Mouse (Mus musculus) heart, postnatal 0 days (tissue): Measurements from ENCODE around the gene Tbxas1. TPM values are rescaled to one million over a fixed set of nuclear protein-coding genes. Genes with fewer than 3 reads are reported as not detected.

Experiments
- ATAC-seq: fragments of 200-750 bp; cut with Nextera tagmentation; 2 replicates; pipeline ENCODE4 v1.8.0; 2017; ENCODE audit warnings: low read depth, moderate number of reproducible peaks, moderate library complexity; ENCODE audit not compliant: insufficient read depth
- DNase-seq: peaks from one replicate; pipeline ENCODE4 v3.0.0-alpha.2; 2016; ENCODE audit warnings: low spot score
- H3K27ac ChIP-seq: fragments of 300-500 bp; sonication (generic); 2 replicates; pipeline ENCODE4 v1.5.1; 2014; ENCODE audit warnings: low read depth, mild to moderate bottlenecking
- H3K27me3 ChIP-seq: fragments of 300-500 bp; sonication (generic); 2 replicates; pipeline ENCODE4 v1.6.1; 2014; ENCODE audit warnings: low read length, mixed read lengths; ENCODE audit not compliant: control insufficient read depth, insufficient read depth
- H3K36me3 ChIP-seq: fragments of 300-500 bp; sonication (generic); replicated peaks from 2 replicates; pipeline ENCODE4 v1.6.1; 2014; ENCODE audit warnings: low read length, mixed read lengths; ENCODE audit not compliant: control insufficient read depth, insufficient read depth
- H3K4me1 ChIP-seq: fragments of 300-500 bp; sonication (generic); 2 replicates; pipeline ENCODE4 v1.6.1; 2014; ENCODE audit warnings: antibody characterized with exemption; ENCODE audit not compliant: control insufficient read depth, insufficient read depth
- H3K4me2 ChIP-seq: fragments of 300-500 bp; sonication (generic); 2 replicates; pipeline ENCODE4 v1.6.1; 2014; ENCODE audit warnings: low read depth, mild to moderate bottlenecking, low read length, moderate library complexity
- H3K4me3 ChIP-seq: fragments of 300-500 bp; sonication (generic); 2 replicates; pipeline ENCODE4 v1.5.1; 2014; ENCODE audit warnings: low read depth, low read length
- H3K9ac ChIP-seq: fragments of 300-500 bp; sonication (generic); replicated peaks from 2 replicates; pipeline ENCODE4 v1.6.1; 2014; ENCODE audit warnings: low read depth, low read length, mixed read lengths
- H3K9me3 ChIP-seq: fragments of 300-500 bp; sonication (generic); replicated peaks from 2 replicates; pipeline ENCODE4 v1.6.1; 2016; ENCODE audit warnings: low read length; ENCODE audit not compliant: control insufficient read depth
- CTCF ChIP-seq: IDR thresholded peaks from 2 replicates; pipeline ENCODE4 v1.5.1; 2016; ENCODE audit warnings: antibody characterized with exemption, control low read depth, low read depth
- EP300 ChIP-seq: IDR thresholded peaks from 2 replicates; pipeline ENCODE4 v1.6.1; 2016; ENCODE audit warnings: antibody characterized with exemption, low read depth
- WGBS: fragments of 180-500 bp; shearing (Covaris S2); extraction: QIAGEN DNeasy Blood & Tissue Kit; methylation state at CpG from one replicate; pipeline ENCODE4 v1.1.7; 2014; 5-methylcytosine and 5-hydroxymethylcytosine counted together
- polyA plus RNA-seq: library from polyadenylated mRNA; unstranded; fragments of >200 nt; fragmentation: Nextera tagmentation; extraction: Ambion mirVana; gene quantifications from 2 replicates; pipeline ENCODE4 v1.2.1, GENCODE M21; 2015
- total RNA-seq: library from RNA; depleted of rRNA; stranded (reverse); fragments of >200 nt; gene quantifications from 2 replicates; pipeline ENCODE4 v1.2.3, GENCODE M21; 2014; ENCODE audit warnings: low replicate concordance

The Tbxas1 gene
- total and polyA plus RNA-seq, 2 experiments from 2014 or later: 0.64 to 1.6 TPM

DNA sequence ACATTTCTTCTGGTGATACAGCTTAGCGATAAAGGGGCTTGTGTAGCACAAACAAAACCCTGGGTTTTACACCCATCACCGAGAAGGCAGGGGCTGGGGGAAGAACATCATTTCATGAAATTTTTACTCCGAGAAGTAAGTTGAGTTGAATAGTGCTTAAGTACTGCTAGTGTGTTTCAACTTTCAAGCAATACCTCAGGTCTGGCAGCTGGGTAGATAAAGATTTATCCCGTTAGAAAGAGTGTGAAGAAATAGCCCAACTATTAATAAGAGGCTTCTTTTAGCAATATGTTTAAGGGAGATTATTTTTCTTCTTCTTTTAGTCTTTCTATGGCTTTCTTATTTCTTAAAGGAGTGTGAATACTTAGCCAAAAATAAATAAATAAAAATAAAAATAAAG, 48.2 kb downstream of the Tbxas1 start:
- ATAC-seq (no peak), DNase-seq (no peak)
- Histone ChIP-seq H3K36me3 (no peaks in the 10 kb centered on the region), H3K9ac (no peak overlapping the region), H3K4me3 (no peak overlapping the region), H3K27ac (no peak overlapping the region), H3K4me1 (peaks cover 17% of the 10 kb centered on the region), H3K27me3 (no peaks in the 10 kb centered on the region), H3K4me2 (no peak overlapping the region), H3K9me3 (no peaks in the 10 kb centered on the region)
- TF ChIP-seq CTCF (no peak), EP300 (no peak)
- WGBS: 77% methylated on average over 4 of the region's 4 CpGs

GRCm38 (mm10) chr6:38923870-38924817, 48.9 kb downstream of the Tbxas1 start:
- H3K27me3 ChIP-seq: no peaks in the 10 kb centered on the region
- 68% methylated on average over 18 of the region's 18 CpGs for WGBS
- H3K9ac ChIP-seq: no peak overlapping the region
- peaks cover 17% of the 10 kb centered on the region for H3K4me1 ChIP-seq
- no peaks in the 10 kb centered on the region for H3K9me3 ChIP-seq
- H3K36me3 ChIP-seq: no peaks in the 10 kb centered on the region
- no peak overlapping the region for H3K4me3 ChIP-seq
- H3K27ac ChIP-seq: no peak overlapping the region
- H3K4me2 ChIP-seq: no peak overlapping the region
- no peak for ATAC-seq
- DNase-seq: no peak
- TF ChIP-seq CTCF (no peak), EP300 (no peak)

DNA sequence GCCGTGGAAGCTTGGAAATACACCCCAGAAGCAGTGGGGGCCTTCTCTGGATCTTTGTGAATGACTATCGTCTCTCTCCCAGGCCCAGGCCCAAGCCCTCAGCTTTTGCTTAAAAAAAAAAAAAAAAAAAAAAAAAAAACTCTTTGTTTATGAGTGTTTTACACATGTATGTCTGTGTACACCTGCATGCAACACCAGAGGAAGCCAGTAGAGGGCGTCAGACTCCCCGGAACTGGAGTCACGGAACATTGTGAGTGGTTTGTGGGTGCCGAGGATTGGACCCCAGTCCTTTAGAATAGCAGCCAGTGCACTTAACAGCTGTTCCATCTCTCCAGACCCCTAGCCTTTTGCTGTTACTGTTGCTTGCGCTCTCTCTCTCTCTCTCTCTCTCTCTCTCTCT, 50.5 kb downstream of the Tbxas1 start:
- Histone ChIP-seq H3K36me3 (no peaks in the 10 kb centered on the region), H3K9me3 (no peaks in the 10 kb centered on the region), H3K4me2 (peak overlapping the region; percentile 20; the same call in 1 of the 2 replicates), H3K4me1 (peaks cover 17% of the 10 kb centered on the region), H3K27me3 (no peaks in the 10 kb centered on the region), H3K9ac (no peak overlapping the region), H3K27ac (no peak overlapping the region), H3K4me3 (no peak overlapping the region)
- no peak for ATAC-seq
- TF ChIP-seq EP300 (no peak), CTCF (peak; percentile 31)
- no peak for DNase-seq
- 62% methylated on average over 7 of the region's 7 CpGs for WGBS

- TF ChIP-seq CTCF (no peak), EP300 (no peak)
- ATAC-seq (peak; percentile 51; the same call in 1 of the 2 replicates), DNase-seq (no peak)
- no peak overlapping the region for H3K27ac ChIP-seq
- peaks cover 17% of the 10 kb centered on the region for H3K4me1 ChIP-seq
- H3K9ac ChIP-seq: no peak overlapping the region
- H3K36me3 ChIP-seq: no peaks in the 10 kb centered on the region
- H3K4me3 ChIP-seq: no peak overlapping the region
- peak overlapping the region; percentile 20; the same call in 1 of the 2 replicates for H3K4me2 ChIP-seq
- H3K27me3 ChIP-seq: no peaks in the 10 kb centered on the region
- H3K9me3 ChIP-seq: no peaks in the 10 kb centered on the region
- WGBS: 58% methylated on average over 28 of the region's 28 CpGs
These were observed 51.1 kb downstream of the Tbxas1 start for GRCm38 (mm10) chr6:38926135-38926962.

DNA sequence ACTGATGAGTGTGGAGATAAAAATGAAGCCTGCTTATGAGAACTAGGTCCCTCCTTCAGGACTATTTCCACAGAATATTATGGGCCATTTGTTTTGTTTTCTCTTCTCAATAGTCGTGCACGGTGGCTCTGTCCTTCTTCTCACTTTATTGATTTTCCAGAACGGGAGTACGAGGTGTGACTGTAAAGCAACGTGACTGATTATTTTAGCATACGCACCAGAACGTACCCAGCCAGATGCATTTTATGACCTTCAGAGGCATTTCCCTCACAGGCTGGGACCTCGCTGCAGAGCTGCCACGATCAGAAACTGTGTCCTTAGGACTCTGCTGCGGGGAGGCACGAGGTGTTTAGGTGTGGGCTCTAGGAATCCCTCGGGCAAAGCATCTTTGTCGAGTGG, 51.8 kb downstream of the Tbxas1 start:
- no peak overlapping the region for H3K4me2 ChIP-seq

More for the DNA sequence above, 51.8 kb downstream of the Tbxas1 start:
- Histone ChIP-seq H3K9me3 (no peaks in the 10 kb centered on the region), H3K27me3 (no peaks in the 10 kb centered on the region), H3K36me3 (no peaks in the 10 kb centered on the region), H3K4me3 (no peak overlapping the region), H3K9ac (no peak overlapping the region), H3K4me1 (peaks cover 11% of the 10 kb centered on the region), H3K27ac (no peak overlapping the region)
- DNase-seq (no peak), ATAC-seq (no peak)
- TF ChIP-seq CTCF (no peak), EP300 (no peak)
- 38% methylated on average over 13 of the region's 13 CpGs for WGBS
